Mouse (Mus musculus) brain, embryonic 14.5 days (tissue): ENCODE results near the gene Arfrp1. TPM values are rescaled to one million over a fixed set of nuclear protein-coding genes. Genes with fewer than 3 reads are reported as not detected.

Source experiments
- DNase-seq: peaks from one replicate; pipeline ENCODE4 v3.0.0-alpha.2; 2011; ENCODE audit warnings: low read depth
- CTCF ChIP-seq: fragments of 200-500 bp; IDR thresholded peaks from 2 replicates; pipeline ENCODE4 v1.5.1; 2012; ENCODE audit warnings: inconsistent platforms, mild to moderate bottlenecking, moderate library complexity, borderline replicate concordance; ENCODE audit not compliant: insufficient read depth, insufficient read length; ENCODE audit errors: extremely low read depth
- POLR2A ChIP-seq: fragments of 200-500 bp; IDR thresholded peaks from 2 replicates; pipeline ENCODE4 v1.6.1; 2012; ENCODE audit warnings: mild to moderate bottlenecking, inconsistent platforms, borderline replicate concordance; ENCODE audit not compliant: poor library complexity, insufficient read depth, insufficient read length, severe bottlenecking; ENCODE audit errors: extremely low read depth
- polyA plus RNA-seq: library from polyadenylated mRNA; depleted of rRNA; stranded (reverse); fragments of >200 nt; gene quantifications from 2 replicates; pipeline ENCODE4 v1.2.3, GENCODE M21; 2012; rRNA removed

Arfrp1 gene
- 92.9 and 110 TPM in 2 replicates for polyA plus RNA-seq

- DNase-seq: peak; percentile 95
- no peak for TF ChIP-seq CTCF
- TF ChIP-seq POLR2A: peak; percentile 87
Measured at GRCm38 (mm10) chr2:181364860-181365596, at the start of gene Arfrp1, which contains the start of gene Zgpat. TSS of gene Arfrp1 (minus strand) at chr2:181365404. TSS of gene Zgpat (plus strand) at chr2:181364928.

- TF ChIP-seq CTCF: no peak
- no peak for TF ChIP-seq POLR2A
- DNase-seq: peak; percentile 1
Measured at GRCm38 (mm10) chr2:181413141-181413540, 47.9 kb upstream of the Arfrp1 start.

GRCm38 (mm10) chr2:181410760-181411473, 45.7 kb upstream of the Arfrp1 start:
- DNase-seq: peak; percentile 85
- TF ChIP-seq POLR2A: no peak
- TF ChIP-seq CTCF: peak; percentile 77

GRCm38 (mm10) chr2:181409643-181410042, 44.4 kb upstream of the Arfrp1 start:
- TF ChIP-seq CTCF (no peak), POLR2A (no peak)
- DNase-seq: no peak

GRCm38 (mm10) chr2:181403722-181404121, 38.5 kb upstream of the Arfrp1 start:
- TF ChIP-seq CTCF (no peak), POLR2A (no peak)
- no peak for DNase-seq

- DNase-seq: no peak
- TF ChIP-seq CTCF (no peak), POLR2A (no peak)
Measured at GRCm38 (mm10) chr2:181401497-181401896, 36.3 kb upstream of the Arfrp1 start.

GRCm38 (mm10) chr2:181397207-181397761, 32.1 kb upstream of the Arfrp1 start:
- no peak for DNase-seq
- TF ChIP-seq POLR2A: no peak
- TF ChIP-seq CTCF: no peak

- TF ChIP-seq POLR2A: no peak
- TF ChIP-seq CTCF: no peak
- DNase-seq: no peak
Measured at GRCm38 (mm10) chr2:181394086-181394485, 28.9 kb upstream of the Arfrp1 start.

GRCm38 (mm10) chr2:181392600-181393213, 27.5 kb upstream of the Arfrp1 start:
- peak; percentile 91 for DNase-seq
- TF ChIP-seq CTCF: peak; percentile 87
- TF ChIP-seq POLR2A: no peak

GRCm38 (mm10) chr2:181391541-181391940, 26.3 kb upstream of the Arfrp1 start:
- no peak for DNase-seq
- no peak for TF ChIP-seq CTCF
- TF ChIP-seq POLR2A: no peak

GRCm38 (mm10) chr2:181391022-181391421, 25.8 kb upstream of the Arfrp1 start:
- no peak for DNase-seq
- TF ChIP-seq POLR2A (no peak), CTCF (no peak)
